Mouse (Mus musculus): ENCODE measurements around the gene Ift80. TPM values are rescaled to one million over a fixed set of nuclear protein-coding genes. Genes with fewer than 3 reads are reported as not detected.
"Not testable (repeated sequence)": the region's sequence is repeated elsewhere in the genome, so short reads cannot be mapped to it uniquely, and the experiment has no call there.

Ift80 gene
- polyA plus RNA-seq, 1 experiment from 2014 or later, result 12.8 TPM

- no peak overlapping the region for H3K27ac ChIP-seq
- ATAC-seq, result no peak
- H3K9me3 ChIP-seq (replicated peaks), result no peaks in the 10 kb centered on the region
- no peak overlapping the region for H3K9ac ChIP-seq
- H3K4me1 ChIP-seq, result no peaks in the 10 kb centered on the region
- 68% methylated on average over 2 of the region's 2 CpGs for WGBS
- H3K27me3 ChIP-seq, result no peaks in the 10 kb centered on the region
- no peak overlapping the region for H3K4me2 ChIP-seq
- no peaks in the 10 kb centered on the region for H3K36me3 ChIP-seq (ENCODE audit: poor library complexity, severe bottlenecking)
- no peak overlapping the region for H3K4me3 ChIP-seq
These were observed 99.2 kb downstream of the Ift80 start for GRCm38 (mm10) chr3:68904902-68905778.

DNA sequence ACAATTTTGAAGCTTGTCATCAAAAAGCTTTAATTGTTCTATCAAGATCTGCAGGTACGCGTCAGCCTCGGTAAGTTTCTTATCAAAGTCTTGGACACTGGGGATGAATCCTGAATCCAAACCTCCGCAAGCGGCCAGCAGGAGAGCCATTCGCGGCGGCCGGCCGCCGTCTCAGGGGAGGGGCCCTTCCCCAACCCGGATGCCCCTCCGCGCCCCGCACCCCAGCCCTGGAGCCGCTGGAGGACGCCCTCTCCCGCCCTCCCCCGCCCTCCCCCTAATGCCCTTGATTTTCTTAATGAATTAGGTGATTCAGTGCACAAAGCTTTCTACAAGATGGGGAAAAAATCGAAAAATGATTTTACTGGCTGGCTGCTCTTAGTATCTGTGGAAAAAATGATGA is 101.7 kb downstream of the Ift80 start:
- ATAC-seq; H3K36me3 ChIP-seq (ENCODE audit: poor library complexity, severe bottlenecking): not testable (repeated sequence)

DNA sequence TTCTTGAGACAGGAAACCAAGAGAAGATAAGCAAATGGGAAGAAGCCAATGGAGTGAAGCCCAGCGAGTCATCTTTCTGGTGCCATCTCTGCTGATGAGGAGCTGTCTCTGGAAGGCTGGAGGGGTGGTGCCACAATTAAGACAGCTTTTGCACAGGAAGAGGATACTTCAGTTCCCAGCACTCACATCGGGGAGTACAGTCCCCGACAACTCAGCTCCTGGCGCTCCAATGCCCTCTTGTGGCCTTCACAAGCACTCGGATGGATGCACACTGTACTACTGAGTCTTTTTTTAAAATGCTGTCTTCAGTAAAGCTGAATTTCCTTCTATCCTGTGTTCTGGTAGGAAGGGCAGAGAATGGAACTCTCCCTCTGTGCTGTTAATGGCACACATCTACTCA is 107.2 kb downstream of the Ift80 start:
- Histone ChIP-seq H3K36me3 (ENCODE audit: poor library complexity, severe bottlenecking) (peaks cover 9% of the 10 kb centered on the region), H3K4me1 (peaks cover 9% of the 10 kb centered on the region; the same call in 1 of the 2 replicates), H3K4me3 (no peak overlapping the region), H3K27me3 (no peaks in the 10 kb centered on the region), H3K9ac (no peak overlapping the region), H3K4me2 (no peak overlapping the region), H3K27ac (no peak overlapping the region), H3K9me3 (replicated peaks) (no peaks in the 10 kb centered on the region)
- ATAC-seq, result no peak
- WGBS, result 86% methylated on average over 5 of the region's 5 CpGs

More for the DNA sequence above, 101.7 kb downstream of the Ift80 start:
- WGBS, result 94% methylated on average over 20 of the region's 20 CpGs
- not testable (repeated sequence) for H3K9me3 ChIP-seq (replicated peaks); H3K4me3 ChIP-seq; H3K4me1 ChIP-seq; H3K27ac ChIP-seq; H3K4me2 ChIP-seq; H3K9ac ChIP-seq; H3K27me3 ChIP-seq

- Histone ChIP-seq H3K36me3 (ENCODE audit: poor library complexity, severe bottlenecking) (peaks cover 9% of the 10 kb centered on the region), H3K27me3 (no peaks in the 10 kb centered on the region), H3K9me3 (replicated peaks) (no peaks in the 10 kb centered on the region), H3K4me1 (peaks cover 9% of the 10 kb centered on the region; the same call in 1 of the 2 replicates), H3K4me2 (no peak overlapping the region), H3K27ac (no peak overlapping the region), H3K9ac (no peak overlapping the region), H3K4me3 (no peak overlapping the region)
- ATAC-seq, result no peak
- 58% methylated on average over 4 of the region's 4 CpGs for whole genome bisulfite sequencing
These were observed 108.9 kb downstream of the Ift80 start for GRCm38 (mm10) chr3:68895426-68895825.

DNA sequence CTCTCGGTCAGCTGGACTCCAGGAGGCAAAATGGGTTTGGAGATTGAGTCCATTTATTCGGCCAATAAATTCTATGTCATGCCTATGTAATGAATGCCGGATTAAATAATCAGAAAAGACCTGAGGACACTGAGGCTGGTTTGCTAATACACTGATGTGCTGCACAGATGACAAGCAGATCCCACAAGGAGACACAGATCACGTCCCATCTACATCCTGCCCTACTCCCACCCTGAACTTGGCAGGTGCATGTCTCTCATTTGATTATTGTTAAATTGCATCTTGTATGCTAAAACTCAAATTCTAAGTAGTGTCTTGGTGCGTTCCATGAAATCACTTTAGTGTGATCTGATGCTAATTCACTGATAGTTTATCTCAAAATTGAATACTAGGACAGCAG is 117.5 kb downstream of the Ift80 start:
- H3K27ac ChIP-seq, result no peak overlapping the region
- no peaks in the 10 kb centered on the region for H3K9me3 ChIP-seq (replicated peaks)
- H3K4me2 ChIP-seq, result no peak overlapping the region
- H3K9ac ChIP-seq, result no peak overlapping the region
- 93% methylated on average over 5 of the region's 5 CpGs for WGBS
- no peak for ATAC-seq
- H3K4me1 ChIP-seq, result no peaks in the 10 kb centered on the region
- H3K27me3 ChIP-seq, result no peaks in the 10 kb centered on the region
- no peak overlapping the region for H3K4me3 ChIP-seq
- no peaks in the 10 kb centered on the region for H3K36me3 ChIP-seq (ENCODE audit: poor library complexity, severe bottlenecking)

GRCm38 (mm10) chr3:68874079-68874478 is 130.3 kb downstream of the Ift80 start:
- no peak for ATAC-seq
- Histone ChIP-seq H3K9ac (no peak overlapping the region), H3K27ac (no peak overlapping the region), H3K27me3 (peaks cover 12% of the 10 kb centered on the region), H3K4me3 (no peak overlapping the region), H3K36me3 (ENCODE audit: poor library complexity, severe bottlenecking) (no peaks in the 10 kb centered on the region), H3K9me3 (replicated peaks) (no peaks in the 10 kb centered on the region), H3K4me2 (no peak overlapping the region), H3K4me1 (peaks cover 7% of the 10 kb centered on the region)
- WGBS, result 91% methylated on average over 2 of the region's 2 CpGs

GRCm38 (mm10) chr3:68870568-68870950 is 133.8 kb downstream of the Ift80 start:
- Histone ChIP-seq H3K27me3 (peaks cover 28% of the 10 kb centered on the region), H3K27ac (no peak overlapping the region), H3K4me1 (peaks cover 13% of the 10 kb centered on the region), H3K4me2 (peak overlapping the region; percentile 100), H3K9me3 (replicated peaks) (no peaks in the 10 kb centered on the region), H3K4me3 (peak overlapping the region; percentile 73), H3K9ac (peak overlapping the region; percentile 72), H3K36me3 (ENCODE audit: poor library complexity, severe bottlenecking) (no peaks in the 10 kb centered on the region)
- 0 out of 2 replicates have a peak, but pooled peaks have one; percentile 5 for ATAC-seq
- WGBS, result 3% methylated on average over 15 of the region's 15 CpGs

- peak; percentile 88 for ATAC-seq
- Histone ChIP-seq H3K9me3 (replicated peaks) (no peaks in the 10 kb centered on the region), H3K36me3 (ENCODE audit: poor library complexity, severe bottlenecking) (no peaks in the 10 kb centered on the region), H3K27ac (no peak overlapping the region; the same call in 1 of the 2 replicates), H3K27me3 (peaks cover 28% of the 10 kb centered on the region), H3K4me2 (peak overlapping the region; percentile 100), H3K9ac (peak overlapping the region; percentile 72), H3K4me1 (peaks cover 13% of the 10 kb centered on the region), H3K4me3 (peak overlapping the region; percentile 73)
- WGBS, result under 1% methylated on average over 82 of the region's 96 CpGs
These were observed 134.4 kb downstream of the Ift80 start for GRCm38 (mm10) chr3:68869691-68870567.

- WGBS, result 0% methylated on average over 52 of the region's 62 CpGs
- H3K4me2 ChIP-seq, result peak within 1 kb of the TSS; percentile 100
- peaks cover 13% of the 10 kb centered on the region for H3K4me1 ChIP-seq
- H3K27ac ChIP-seq, result no peak within 1 kb of the TSS; the same call in 1 of the 2 replicates
- no peaks in the 10 kb centered on the region for H3K36me3 ChIP-seq (ENCODE audit: poor library complexity, severe bottlenecking)
- peak; percentile 87 for ATAC-seq
- peak within 1 kb of the TSS; percentile 72 for H3K9ac ChIP-seq
- H3K27me3 ChIP-seq, result peaks cover 28% of the 10 kb centered on the region
- H3K4me3 ChIP-seq, result peak within 1 kb of the TSS; percentile 73
- H3K9me3 ChIP-seq (replicated peaks), result no peaks in the 10 kb centered on the region
These were observed 135.1 kb downstream of the Ift80 start, which contains the start of gene 1110032F04Rik for GRCm38 (mm10) chr3:68869211-68869690. Gene 1110032F04Rik (plus strand): TSS chr3:68869586.

DNA sequence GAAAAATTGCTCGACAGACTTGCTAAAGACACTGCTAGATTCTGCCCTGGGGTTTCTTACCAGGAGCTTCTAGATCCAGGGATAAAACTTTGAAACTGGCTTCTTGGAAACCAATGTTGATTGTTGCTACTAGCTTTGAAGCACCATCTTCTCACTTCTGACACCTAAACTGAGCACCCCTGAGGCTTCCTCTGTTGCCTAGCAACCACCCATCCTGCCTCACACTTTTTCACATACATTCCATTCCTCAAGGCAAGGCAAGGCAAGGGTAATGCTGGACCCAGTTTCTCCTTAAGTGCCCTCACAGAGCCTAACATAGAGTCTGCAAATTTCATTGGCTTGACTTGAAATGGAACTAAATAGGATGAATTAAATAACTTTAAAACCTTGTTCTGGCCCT is 152.0 kb downstream of the Ift80 start:
- Histone ChIP-seq H3K4me2 (no peak overlapping the region), H3K27me3 (no peaks in the 10 kb centered on the region), H3K9me3 (replicated peaks) (no peaks in the 10 kb centered on the region), H3K4me3 (no peak overlapping the region), H3K36me3 (ENCODE audit: poor library complexity, severe bottlenecking) (no peaks in the 10 kb centered on the region), H3K27ac (no peak overlapping the region), H3K4me1 (no peaks in the 10 kb centered on the region), H3K9ac (no peak overlapping the region)
- 82% methylated on average over 1 of the region's 1 CpGs for WGBS
- no peak for ATAC-seq

DNA sequence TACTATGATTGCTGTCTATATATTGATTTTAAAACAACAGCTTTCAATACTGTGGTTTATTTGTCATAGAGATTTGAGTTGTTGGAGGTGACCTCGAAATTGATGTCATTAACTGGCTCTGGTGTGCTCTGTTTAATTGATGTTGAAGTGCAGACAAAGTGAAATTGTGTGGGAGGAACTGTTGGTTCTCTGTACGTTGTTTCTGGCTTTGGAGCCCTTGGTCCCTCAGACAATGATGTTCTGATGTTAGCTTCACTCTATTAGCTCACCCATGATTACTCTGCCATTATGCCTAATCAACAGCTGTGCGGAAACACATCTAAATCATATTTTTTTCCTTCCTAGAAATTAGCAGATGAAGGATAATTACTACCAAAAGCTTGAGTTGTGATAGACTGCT is 156.0 kb downstream of the Ift80 start:
- no peak overlapping the region for H3K27ac ChIP-seq

GRCm38 (mm10) chr3:68844025-68844424 is 160.3 kb downstream of the Ift80 start:
- Histone ChIP-seq H3K9ac (no peak overlapping the region), H3K36me3 (ENCODE audit: poor library complexity, severe bottlenecking) (no peaks in the 10 kb centered on the region), H3K4me3 (no peak overlapping the region), H3K4me2 (no peak overlapping the region), H3K4me1 (no peaks in the 10 kb centered on the region), H3K27ac (no peak overlapping the region), H3K9me3 (replicated peaks) (no peaks in the 10 kb centered on the region), H3K27me3 (no peaks in the 10 kb centered on the region)
- no peak for ATAC-seq
- WGBS, result 93% methylated on average over 4 of the region's 4 CpGs

More for the DNA sequence above, 156.0 kb downstream of the Ift80 start:
- Histone ChIP-seq H3K36me3 (ENCODE audit: poor library complexity, severe bottlenecking) (no peaks in the 10 kb centered on the region), H3K9ac (no peak overlapping the region), H3K27me3 (no peaks in the 10 kb centered on the region), H3K9me3 (replicated peaks) (no peaks in the 10 kb centered on the region), H3K4me1 (no peaks in the 10 kb centered on the region), H3K4me3 (no peak overlapping the region), H3K4me2 (no peak overlapping the region)
- 0 out of 2 replicates have a peak, but pooled peaks have one; percentile 48 for ATAC-seq
- WGBS, result 55% methylated on average over 3 of the region's 3 CpGs
